Mouse (Mus musculus): ENCODE results near the gene Ccdc157. TPM values are rescaled to one million over a fixed set of nuclear protein-coding genes. Genes with fewer than 3 reads are reported as not detected.

Ccdc157 gene
- polyA plus RNA-seq, 1 experiment: 9.4 TPM

GRCm38 (mm10) chr11:4155641-4156040, 4.5 kb downstream of the Ccdc157 start:
- TF ChIP-seq CTCF (IDR thresholded peaks at IDR 0.05; ENCODE audit: borderline replicate concordance, insufficient read depth, low read length) (no peak), POLR2A (IDR thresholded peaks at IDR 0.05; ENCODE audit: low read depth, low read length) (no peak)
- no peak overlapping the region for H3K4me3 ChIP-seq (ENCODE audit: insufficient read depth, low read length)
- peaks cover 3% of the 10 kb centered on the region for H3K4me1 ChIP-seq (ENCODE audit: control insufficient read depth, insufficient read depth, low read length)
- H3K27ac ChIP-seq (ENCODE audit: insufficient read depth, low read length): no peak overlapping the region

GRCm38 (mm10) chr11:4153694-4154093, 6.4 kb downstream of the Ccdc157 start:
- H3K4me1 ChIP-seq (ENCODE audit: control insufficient read depth, insufficient read depth, low read length): no peaks in the 10 kb centered on the region
- H3K27ac ChIP-seq (ENCODE audit: insufficient read depth, low read length): no peak overlapping the region
- no peak for TF ChIP-seq POLR2A (IDR thresholded peaks at IDR 0.05; ENCODE audit: low read depth, low read length)
- TF ChIP-seq CTCF (IDR thresholded peaks at IDR 0.05; ENCODE audit: borderline replicate concordance, insufficient read depth, low read length): no peak
- H3K4me3 ChIP-seq (ENCODE audit: insufficient read depth, low read length): no peak overlapping the region

- H3K27ac ChIP-seq (ENCODE audit: insufficient read depth, low read length): no peak overlapping the region
- H3K4me3 ChIP-seq (ENCODE audit: insufficient read depth, low read length): no peak overlapping the region
- no peak for TF ChIP-seq CTCF (IDR thresholded peaks at IDR 0.05; ENCODE audit: borderline replicate concordance, insufficient read depth, low read length)
- no peak for TF ChIP-seq POLR2A (IDR thresholded peaks at IDR 0.05; ENCODE audit: low read depth, low read length)
- H3K4me1 ChIP-seq (ENCODE audit: control insufficient read depth, insufficient read depth, low read length): no peaks in the 10 kb centered on the region
These were observed 10.2 kb downstream of the Ccdc157 start for GRCm38 (mm10) chr11:4149886-4150285.

GRCm38 (mm10) chr11:4148536-4149156, 11.4 kb downstream of the Ccdc157 start:
- Histone ChIP-seq H3K4me1 (ENCODE audit: control insufficient read depth, insufficient read depth, low read length) (no peaks in the 10 kb centered on the region), H3K27ac (ENCODE audit: insufficient read depth, low read length) (no peak overlapping the region), H3K4me3 (ENCODE audit: insufficient read depth, low read length) (no peak overlapping the region)
- TF ChIP-seq CTCF (IDR thresholded peaks at IDR 0.05; ENCODE audit: borderline replicate concordance, insufficient read depth, low read length) (no peak), POLR2A (IDR thresholded peaks at IDR 0.05; ENCODE audit: low read depth, low read length) (no peak)

- Histone ChIP-seq H3K27ac (ENCODE audit: insufficient read depth, low read length) (no peak overlapping the region), H3K4me3 (ENCODE audit: insufficient read depth, low read length) (no peak overlapping the region), H3K4me1 (ENCODE audit: control insufficient read depth, insufficient read depth, low read length) (no peaks in the 10 kb centered on the region)
- no peak for TF ChIP-seq POLR2A (IDR thresholded peaks at IDR 0.05; ENCODE audit: low read depth, low read length)
- TF ChIP-seq CTCF (IDR thresholded peaks at IDR 0.05; ENCODE audit: borderline replicate concordance, insufficient read depth, low read length): no peak
These were observed 12.0 kb downstream of the Ccdc157 start for GRCm38 (mm10) chr11:4148120-4148519.

GRCm38 (mm10) chr11:4147098-4147497, 13.0 kb downstream of the Ccdc157 start:
- H3K4me3 ChIP-seq (ENCODE audit: insufficient read depth, low read length): no peak overlapping the region
- H3K27ac ChIP-seq (ENCODE audit: insufficient read depth, low read length): no peak overlapping the region
- TF ChIP-seq POLR2A (IDR thresholded peaks at IDR 0.05; ENCODE audit: low read depth, low read length) (no peak), CTCF (IDR thresholded peaks at IDR 0.05; ENCODE audit: borderline replicate concordance, insufficient read depth, low read length) (no peak)
- no peaks in the 10 kb centered on the region for H3K4me1 ChIP-seq (ENCODE audit: control insufficient read depth, insufficient read depth, low read length)

GRCm38 (mm10) chr11:4146381-4146780, 13.7 kb downstream of the Ccdc157 start:
- no peaks in the 10 kb centered on the region for H3K4me1 ChIP-seq (ENCODE audit: control insufficient read depth, insufficient read depth, low read length)
- no peak overlapping the region for H3K4me3 ChIP-seq (ENCODE audit: insufficient read depth, low read length)
- no peak overlapping the region for H3K27ac ChIP-seq (ENCODE audit: insufficient read depth, low read length)
- TF ChIP-seq POLR2A (IDR thresholded peaks at IDR 0.05; ENCODE audit: low read depth, low read length) (no peak), CTCF (IDR thresholded peaks at IDR 0.05; ENCODE audit: borderline replicate concordance, insufficient read depth, low read length) (no peak)

GRCm38 (mm10) chr11:4143281-4144062, 16.6 kb downstream of the Ccdc157 start:
- TF ChIP-seq POLR2A (IDR thresholded peaks at IDR 0.05; ENCODE audit: low read depth, low read length) (no peak), CTCF (IDR thresholded peaks at IDR 0.05; ENCODE audit: borderline replicate concordance, insufficient read depth, low read length) (no peak)
- Histone ChIP-seq H3K27ac (ENCODE audit: insufficient read depth, low read length) (no peak overlapping the region), H3K4me1 (ENCODE audit: control insufficient read depth, insufficient read depth, low read length) (no peaks in the 10 kb centered on the region), H3K4me3 (ENCODE audit: insufficient read depth, low read length) (no peak overlapping the region)

- Histone ChIP-seq H3K4me1 (ENCODE audit: control insufficient read depth, insufficient read depth, low read length) (no peaks in the 10 kb centered on the region), H3K4me3 (ENCODE audit: insufficient read depth, low read length) (no peak overlapping the region), H3K27ac (ENCODE audit: insufficient read depth, low read length) (no peak overlapping the region)
- TF ChIP-seq CTCF (IDR thresholded peaks at IDR 0.05; ENCODE audit: borderline replicate concordance, insufficient read depth, low read length) (no peak), POLR2A (IDR thresholded peaks at IDR 0.05; ENCODE audit: low read depth, low read length) (no peak)
These were observed 17.7 kb downstream of the Ccdc157 start for GRCm38 (mm10) chr11:4142352-4142751.

- TF ChIP-seq POLR2A (IDR thresholded peaks at IDR 0.05; ENCODE audit: low read depth, low read length) (no peak), CTCF (IDR thresholded peaks at IDR 0.05; ENCODE audit: borderline replicate concordance, insufficient read depth, low read length) (no peak)
- Histone ChIP-seq H3K4me3 (ENCODE audit: insufficient read depth, low read length) (no peak overlapping the region), H3K27ac (ENCODE audit: insufficient read depth, low read length) (no peak overlapping the region), H3K4me1 (ENCODE audit: control insufficient read depth, insufficient read depth, low read length) (peaks cover 2% of the 10 kb centered on the region; the same call in 1 of the 2 replicates)
These were observed 18.6 kb downstream of the Ccdc157 start for GRCm38 (mm10) chr11:4141505-4141904.
